23 mouse cellular contexts compared by ENCODE assay signal in the genomic region with DNA sequence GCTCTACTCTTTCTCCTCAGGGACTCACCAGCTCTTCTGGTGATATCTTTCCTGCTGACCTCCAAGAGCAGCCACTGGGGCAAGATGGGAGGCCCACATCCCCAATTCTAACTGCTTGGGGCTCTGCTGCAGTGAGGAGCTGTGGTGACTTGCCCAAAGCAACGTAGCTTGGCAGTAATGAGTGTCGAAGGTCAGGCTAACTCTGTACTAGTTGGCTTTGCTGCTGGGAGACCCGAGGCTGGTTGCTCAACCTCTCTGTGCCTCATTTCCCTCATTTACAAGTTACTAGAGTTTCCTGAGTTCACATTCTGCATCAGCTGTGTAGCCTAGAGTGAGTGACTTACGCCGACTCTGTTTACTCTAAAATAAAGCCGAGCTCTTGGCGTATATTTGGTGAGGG. TPM values are rescaled to one million over a fixed set of nuclear protein-coding genes. Genes with fewer than 3 reads are reported as not detected.
A peak's percentile ranks its signal among the peaks of the same experiment; 100 is the strongest.
DNase-seq lines count a peak whose midpoint lies in the region; ATAC-seq lines count a peak whose summit lies in the region.
"Had no signal": no experiment of that assay in that cellular context is flagged by ENCODE, and none has a peak within 500 bp of the region (broad histone marks: within the 10 kb centered on the region; RNA-seq: fewer than 3 reads in every experiment).

No protein-coding gene starts in this region.

- H3K9ac ChIP-seq in forebrain, embryonic 14.5 days (ENCODE audit: low read length), result no peak overlapping the region
- H3K9ac ChIP-seq in liver, embryonic 15.5 days, result no peak overlapping the region; the same call in 1 of the 2 replicates
- H3K9ac ChIP-seq: embryonic facial prominence, embryonic 12.5 days; forebrain, embryonic 12.5 days; forebrain, postnatal 0 days; heart, embryonic 12.5 days; hindbrain, embryonic 12.5 days had no signal

- H3K4me2 ChIP-seq in forebrain, embryonic 14.5 days (ENCODE audit: low read length), result no peak overlapping the region
- no peak overlapping the region for H3K4me2 ChIP-seq in liver, embryonic 15.5 days
- H3K4me2 ChIP-seq: embryonic facial prominence, embryonic 12.5 days; forebrain, embryonic 12.5 days; heart, embryonic 12.5 days; hindbrain, embryonic 12.5 days had no signal

- no peak overlapping the region for H3K4me3 ChIP-seq in forebrain, embryonic 10.5 days
- H3K4me3 ChIP-seq in forebrain, embryonic 14.5 days (ENCODE audit: low read depth, low read length), result no peak overlapping the region
- H3K4me3 ChIP-seq in embryonic facial prominence, embryonic 10.5 days, result no peak overlapping the region
- H3K4me3 ChIP-seq in liver, embryonic 15.5 days (replicated peaks), result no peak overlapping the region
- H3K4me3 ChIP-seq: embryonic facial prominence, embryonic 12.5 days; forebrain, embryonic 12.5 days; heart, adult 2 months; heart, embryonic 12.5 days; hindbrain, embryonic 12.5 days had no signal

- H3K36me3 ChIP-seq in forebrain, embryonic 10.5 days (replicated peaks), result no peaks in the 10 kb centered on the region
- no peaks in the 10 kb centered on the region for H3K36me3 ChIP-seq in forebrain, embryonic 14.5 days (ENCODE audit: control insufficient read depth, insufficient read depth, low read length)
- no peaks in the 10 kb centered on the region for H3K36me3 ChIP-seq in embryonic facial prominence, embryonic 10.5 days (replicated peaks)
- H3K36me3 ChIP-seq in liver, embryonic 15.5 days (replicated peaks), result no peaks in the 10 kb centered on the region
- H3K36me3 ChIP-seq: embryonic facial prominence, embryonic 12.5 days; forebrain, embryonic 12.5 days; heart, embryonic 12.5 days; hindbrain, embryonic 12.5 days had no signal

- H3K4me1 ChIP-seq in forebrain, embryonic 10.5 days, result peaks cover 50% of the 10 kb centered on the region
- H3K4me1 ChIP-seq in forebrain, embryonic 14.5 days (ENCODE audit: control insufficient read depth, insufficient read depth, low read length), result peaks cover 9% of the 10 kb centered on the region
- H3K4me1 ChIP-seq in embryonic facial prominence, embryonic 10.5 days, result peaks cover 42% of the 10 kb centered on the region
- peaks cover 90% of the 10 kb centered on the region for H3K4me1 ChIP-seq in liver, embryonic 15.5 days (replicated peaks)

- no peak for DNase-seq in forebrain, embryonic 10.5 days (ENCODE audit: extremely low spot score, low spot score)
- DNase-seq in forebrain, embryonic 14.5 days (ENCODE audit: low spot score), result no peak
- DNase-seq in lung, postnatal 36 days, result peak; percentile 23
- no peak for DNase-seq in lung, postnatal 4 days
- no peak for DNase-seq in embryonic facial prominence, embryonic 10.5 days (ENCODE audit: low spot score)
- no peak for DNase-seq in cerebellum, postnatal 25 days
- no peak for DNase-seq in retina, postnatal 1 day
- DNase-seq: adrenal gland, postnatal 25 days; B cell, adult 2 months; cerebellum, adult 18-20 months; cerebellum, postnatal 10 days; embryo, embryonic 11 days; forebrain, postnatal 0 days; gastrocnemius, postnatal 14 days; heart, adult 2 months; heart, postnatal 36 days had no signal

- WGBS in forebrain, embryonic 10.5 days, result 90% methylated on average over 7 of the region's 7 CpGs
- 93% methylated on average over 7 of the region's 7 CpGs for WGBS in forebrain, embryonic 14.5 days
- WGBS in embryonic facial prominence, embryonic 10.5 days, result 81% methylated on average over 7 of the region's 7 CpGs
- 66% methylated on average over 7 of the region's 7 CpGs for WGBS in liver, embryonic 15.5 days (ENCODE audit: insufficient replicate concordance)

- H3K27ac ChIP-seq in forebrain, embryonic 10.5 days, result 0 out of 2 replicates have a peak overlapping the region, but pooled peaks have one; percentile 49
- H3K27ac ChIP-seq in forebrain, embryonic 14.5 days (ENCODE audit: low read depth, low read length), result no peak overlapping the region
- 0 out of 2 replicates have a peak overlapping the region, but pooled peaks have one; percentile 61 for H3K27ac ChIP-seq in embryonic facial prominence, embryonic 10.5 days (replicated peaks)
- peak overlapping the region; percentile 38; the same call in 1 of the 2 replicates for H3K27ac ChIP-seq in liver, embryonic 15.5 days (replicated peaks)
- H3K27ac ChIP-seq: forebrain, embryonic 12.5 days; heart, adult 2 months; hindbrain, embryonic 12.5 days; hindbrain, postnatal 0 days had no signal

- no peaks in the 10 kb centered on the region for H3K9me3 ChIP-seq in forebrain, embryonic 10.5 days
- no peaks in the 10 kb centered on the region for H3K9me3 ChIP-seq in forebrain, embryonic 14.5 days (replicated peaks; ENCODE audit: control insufficient read depth, low read length)
- no peaks in the 10 kb centered on the region for H3K9me3 ChIP-seq in embryonic facial prominence, embryonic 10.5 days
- no peaks in the 10 kb centered on the region for H3K9me3 ChIP-seq in liver, embryonic 15.5 days (replicated peaks)
- H3K9me3 ChIP-seq: embryonic facial prominence, embryonic 12.5 days; forebrain, embryonic 12.5 days; heart, embryonic 12.5 days; hindbrain, embryonic 12.5 days had no signal

- ATAC-seq in forebrain, embryonic 14.5 days, result no peak
- no peak for ATAC-seq in liver, embryonic 15.5 days (ENCODE audit: insufficient read depth)
- ATAC-seq: CD4-positive, CD25-positive, alpha-beta regulatory T cell, adult 4 months; forebrain, postnatal 0 days; hindbrain, postnatal 0 days had no signal

- H3K27me3 ChIP-seq in forebrain, embryonic 10.5 days (ENCODE audit: poor library complexity, severe bottlenecking), result peaks cover 37% of the 10 kb centered on the region
- H3K27me3 ChIP-seq in forebrain, embryonic 14.5 days (replicated peaks; ENCODE audit: control insufficient read depth, insufficient read depth, low read length), result no peaks in the 10 kb centered on the region
- peaks cover 4% of the 10 kb centered on the region for H3K27me3 ChIP-seq in embryonic facial prominence, embryonic 10.5 days (replicated peaks; ENCODE audit: low read depth, poor library complexity, severe bottlenecking)
- H3K27me3 ChIP-seq in liver, embryonic 15.5 days, result no peaks in the 10 kb centered on the region
- H3K27me3 ChIP-seq: embryonic facial prominence, embryonic 12.5 days; heart, embryonic 12.5 days; hindbrain, embryonic 12.5 days had no signal

RNA-seq across cellular contexts. Expression of a gene that starts 51.2 kb away (rescaled TPM):
- polyA plus RNA-seq in forebrain, embryonic 10.5 days (2016; fragmentation: Nextera tagmentation; extraction: Ambion mirVana), result 66.2 and 71.8 TPM in 2 replicates
- polyA plus RNA-seq in forebrain, embryonic 14.5 days (2014; fragmentation: Nextera tagmentation; extraction: Ambion mirVana), result 86.9 and 95.9 TPM in 2 replicates
- polyA plus RNA-seq in embryonic facial prominence, embryonic 10.5 days (2016; fragmentation: Nextera tagmentation; extraction: Ambion mirVana), result 72.2 and 74.3 TPM in 2 replicates
- 28.1 and 28.2 TPM in 2 replicates for polyA plus RNA-seq in liver, embryonic 15.5 days (2015; fragmentation: Nextera tagmentation; extraction: Ambion mirVana)

RNA-seq across cellular contexts. Expression of a gene that starts 51.6 kb away (rescaled TPM):
- 11.7 and 12.3 TPM in 2 replicates for polyA plus RNA-seq in forebrain, embryonic 10.5 days (2016; fragmentation: Nextera tagmentation; extraction: Ambion mirVana)
- polyA plus RNA-seq in forebrain, embryonic 14.5 days (2014; fragmentation: Nextera tagmentation; extraction: Ambion mirVana), result 31.4 and 42.0 TPM in 2 replicates
- polyA plus RNA-seq in embryonic facial prominence, embryonic 10.5 days (2016; fragmentation: Nextera tagmentation; extraction: Ambion mirVana), result 23.5 and 23.7 TPM in 2 replicates
- polyA plus RNA-seq in liver, embryonic 15.5 days (2015; fragmentation: Nextera tagmentation; extraction: Ambion mirVana), result 4.7 and 4.9 TPM in 2 replicates
